Mouse (Mus musculus): ENCODE data around the gene Dnah1. TPM values are rescaled to one million over a fixed set of nuclear protein-coding genes. Genes with fewer than 3 reads are reported as not detected.

Dnah1 gene
- polyA plus RNA-seq, 2 experiments, result 5.6 to 12.1 TPM

DNA sequence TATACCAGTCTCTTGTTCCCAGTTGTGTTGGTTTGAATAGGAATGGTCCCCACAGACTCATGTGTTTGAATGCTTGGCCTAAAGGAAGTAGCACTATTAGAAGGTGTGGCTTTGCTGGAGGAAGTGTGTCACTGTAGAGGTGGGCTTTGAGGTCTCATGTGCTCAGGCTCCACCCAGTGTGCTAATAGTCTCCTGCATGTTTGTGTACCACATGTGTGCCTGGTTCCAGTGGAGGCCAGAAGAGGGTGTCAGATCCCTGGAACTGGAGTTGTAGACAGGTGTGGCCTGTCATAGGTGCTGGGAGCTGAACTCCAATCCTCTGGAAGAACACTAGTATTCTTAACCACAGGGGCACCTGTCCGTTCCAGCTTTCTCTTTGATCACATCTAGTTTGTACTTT is 3.5 kb upstream of the Dnah1 start:
- Histone ChIP-seq H3K36me3 (ENCODE audit: control insufficient read depth, insufficient read depth, low read length) (no peaks in the 10 kb centered on the region), H3K9ac (ENCODE audit: low read depth, low read length, severe bottlenecking) (no peak overlapping the region), H3K4me1 (ENCODE audit: control insufficient read depth, insufficient read depth, low read length) (no peaks in the 10 kb centered on the region), H3K27me3 (ENCODE audit: control insufficient read depth, insufficient read depth, low read length) (no peaks in the 10 kb centered on the region), H3K4me2 (replicated peaks; ENCODE audit: low read depth, low read length, severe bottlenecking) (no peak overlapping the region), H3K9me3 (ENCODE audit: control insufficient read depth, low read length) (no peaks in the 10 kb centered on the region), H3K4me3 (replicated peaks; ENCODE audit: low read length) (no peak overlapping the region), H3K27ac (replicated peaks; ENCODE audit: low read depth, low read length) (no peak overlapping the region)
- TF ChIP-seq POLR2A (IDR thresholded peaks at IDR 0.05; ENCODE audit: borderline replicate concordance, extremely low read depth, insufficient read depth, insufficient read length), result no peak
- WGBS, result 94% methylated on average over 1 of the region's 1 CpGs
- DNase-seq (ENCODE audit: low spot score) (no peak), ATAC-seq (ENCODE audit: low FRiP score, low read depth) (no peak)

DNA sequence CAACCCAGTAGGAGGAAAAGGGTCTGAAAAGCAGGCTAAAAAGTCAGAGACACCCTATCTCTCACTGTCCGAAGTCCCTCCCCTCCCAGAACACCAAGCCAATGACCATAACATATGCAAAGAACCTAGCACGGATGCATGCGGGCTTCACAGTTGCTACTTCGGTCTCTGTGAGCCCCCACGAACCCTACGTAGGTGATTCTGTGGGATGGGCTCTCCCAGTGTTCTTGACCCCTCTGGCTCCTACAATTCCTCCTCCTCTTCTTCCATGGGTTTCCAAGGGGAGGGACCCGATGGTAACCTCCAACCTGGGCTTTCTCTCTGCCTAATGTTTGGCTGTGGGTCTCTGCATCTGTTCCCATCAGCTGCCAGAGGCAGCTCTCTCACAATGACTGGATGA is 3.1 kb upstream of the Dnah1 start:
- no peak overlapping the region for H3K27ac ChIP-seq (replicated peaks; ENCODE audit: low read depth, low read length)
- H3K4me1 ChIP-seq (ENCODE audit: control insufficient read depth, insufficient read depth, low read length), result no peaks in the 10 kb centered on the region
- no peaks in the 10 kb centered on the region for H3K9me3 ChIP-seq (ENCODE audit: control insufficient read depth, low read length)
- DNase-seq (ENCODE audit: low spot score) (no peak), ATAC-seq (ENCODE audit: low FRiP score, low read depth) (no peak)
- H3K4me2 ChIP-seq (replicated peaks; ENCODE audit: low read depth, low read length, severe bottlenecking), result no peak overlapping the region
- no peak overlapping the region for H3K4me3 ChIP-seq (replicated peaks; ENCODE audit: low read length)
- no peaks in the 10 kb centered on the region for H3K27me3 ChIP-seq (ENCODE audit: control insufficient read depth, insufficient read depth, low read length)
- TF ChIP-seq POLR2A (IDR thresholded peaks at IDR 0.05; ENCODE audit: borderline replicate concordance, extremely low read depth, insufficient read depth, insufficient read length), result no peak
- WGBS, result 60% methylated on average over 7 of the region's 7 CpGs
- no peak overlapping the region for H3K9ac ChIP-seq (ENCODE audit: low read depth, low read length, severe bottlenecking)
- no peaks in the 10 kb centered on the region for H3K36me3 ChIP-seq (ENCODE audit: control insufficient read depth, insufficient read depth, low read length)

DNA sequence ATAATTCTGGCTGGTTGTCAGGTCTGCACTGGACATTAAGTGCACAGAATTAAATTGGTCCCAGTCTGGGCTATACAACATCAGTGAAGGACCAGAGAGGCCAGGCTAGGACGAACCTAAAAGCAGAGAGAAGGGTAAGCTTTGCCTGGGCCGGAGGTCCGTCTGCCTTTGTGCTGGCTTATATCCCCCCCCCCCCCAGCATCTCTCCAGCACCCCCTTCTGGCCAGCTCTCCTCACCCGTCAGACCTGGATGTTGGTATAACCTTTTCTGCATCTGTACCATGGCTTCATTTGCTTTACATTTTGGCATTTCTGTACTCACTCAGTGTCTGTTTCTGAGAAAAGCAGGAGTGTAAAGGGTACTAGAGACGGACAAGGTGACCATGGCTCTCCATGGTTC is 1.9 kb upstream of the Dnah1 start:
- H3K27ac ChIP-seq (replicated peaks; ENCODE audit: low read depth, low read length), result no peak overlapping the region
- H3K4me1 ChIP-seq (ENCODE audit: control insufficient read depth, insufficient read depth, low read length), result no peaks in the 10 kb centered on the region
- DNase-seq (ENCODE audit: low spot score) (no peak), ATAC-seq (ENCODE audit: low FRiP score, low read depth) (no peak)
- no peak for TF ChIP-seq POLR2A (IDR thresholded peaks at IDR 0.05; ENCODE audit: borderline replicate concordance, extremely low read depth, insufficient read depth, insufficient read length)
- H3K4me3 ChIP-seq (replicated peaks; ENCODE audit: low read length), result no peak overlapping the region
- no peaks in the 10 kb centered on the region for H3K36me3 ChIP-seq (ENCODE audit: control insufficient read depth, insufficient read depth, low read length)
- WGBS, result 52% methylated on average over 5 of the region's 5 CpGs
- H3K4me2 ChIP-seq (replicated peaks; ENCODE audit: low read depth, low read length, severe bottlenecking), result no peak overlapping the region
- H3K9ac ChIP-seq (ENCODE audit: low read depth, low read length, severe bottlenecking), result no peak overlapping the region
- no peaks in the 10 kb centered on the region for H3K27me3 ChIP-seq (ENCODE audit: control insufficient read depth, insufficient read depth, low read length)
- H3K9me3 ChIP-seq (ENCODE audit: control insufficient read depth, low read length), result no peaks in the 10 kb centered on the region

DNA sequence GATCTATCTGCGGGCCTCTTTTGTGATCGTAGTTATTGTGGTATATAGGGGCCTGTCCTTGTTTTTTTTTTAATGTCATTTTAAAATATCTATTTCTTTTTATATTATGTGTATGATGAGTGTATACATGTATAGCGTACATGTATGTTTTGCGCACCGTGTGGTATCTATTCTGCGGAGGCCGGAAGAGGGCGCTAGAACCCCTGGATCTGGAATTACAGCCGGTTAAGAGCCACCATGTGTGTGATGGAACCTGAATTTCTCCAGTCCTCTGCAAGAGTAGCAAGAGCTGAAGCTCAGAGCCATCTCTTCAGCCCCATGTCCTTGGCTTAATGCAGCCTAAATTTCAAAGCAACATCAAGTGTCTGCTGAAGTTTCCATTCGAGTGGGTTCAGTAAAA is 1.2 kb upstream of the Dnah1 start:
- Histone ChIP-seq H3K36me3 (ENCODE audit: control insufficient read depth, insufficient read depth, low read length) (no peaks in the 10 kb centered on the region), H3K4me3 (replicated peaks; ENCODE audit: low read length) (no peak overlapping the region), H3K27me3 (ENCODE audit: control insufficient read depth, insufficient read depth, low read length) (no peaks in the 10 kb centered on the region), H3K9ac (ENCODE audit: low read depth, low read length, severe bottlenecking) (no peak overlapping the region), H3K9me3 (ENCODE audit: control insufficient read depth, low read length) (no peaks in the 10 kb centered on the region), H3K4me2 (replicated peaks; ENCODE audit: low read depth, low read length, severe bottlenecking) (no peak overlapping the region), H3K27ac (replicated peaks; ENCODE audit: low read depth, low read length) (no peak overlapping the region), H3K4me1 (ENCODE audit: control insufficient read depth, insufficient read depth, low read length) (no peaks in the 10 kb centered on the region)
- no peak for TF ChIP-seq POLR2A (IDR thresholded peaks at IDR 0.05; ENCODE audit: borderline replicate concordance, extremely low read depth, insufficient read depth, insufficient read length)
- WGBS, result 69% methylated on average over 10 of the region's 10 CpGs
- ATAC-seq (ENCODE audit: low FRiP score, low read depth), result no peak
- no peak for DNase-seq (ENCODE audit: low spot score)

DNA sequence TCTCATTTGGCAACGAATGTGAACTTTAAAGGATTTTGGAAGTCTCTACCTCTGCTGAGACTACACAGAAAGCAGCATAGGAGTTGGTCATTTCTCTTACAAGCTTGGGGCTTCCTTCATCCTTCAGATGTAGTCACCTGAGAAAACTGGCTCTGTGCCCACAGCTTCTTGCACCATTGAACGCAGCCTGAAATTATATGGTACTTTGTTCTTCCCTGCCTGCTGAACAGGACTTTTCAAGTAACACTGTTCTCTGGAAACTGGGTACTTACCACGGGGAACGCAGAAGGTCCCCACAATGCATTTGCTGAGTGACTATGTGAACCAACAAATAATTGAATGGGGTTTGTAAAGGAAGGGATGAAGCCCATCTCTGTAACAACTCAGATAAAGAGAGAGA is 507 bp downstream of the Dnah1 start:
- Histone ChIP-seq H3K9me3 (ENCODE audit: control insufficient read depth, low read length) (no peaks in the 10 kb centered on the region), H3K4me3 (replicated peaks; ENCODE audit: low read length) (peak overlapping the region; percentile 33; the same call in 1 of the 2 replicates), H3K4me1 (ENCODE audit: control insufficient read depth, insufficient read depth, low read length) (no peaks in the 10 kb centered on the region), H3K4me2 (replicated peaks; ENCODE audit: low read depth, low read length, severe bottlenecking) (peak overlapping the region; percentile 55), H3K27me3 (ENCODE audit: control insufficient read depth, insufficient read depth, low read length) (no peaks in the 10 kb centered on the region), H3K9ac (ENCODE audit: low read depth, low read length, severe bottlenecking) (no peak overlapping the region), H3K27ac (replicated peaks; ENCODE audit: low read depth, low read length) (no peak overlapping the region), H3K36me3 (ENCODE audit: control insufficient read depth, insufficient read depth, low read length) (no peaks in the 10 kb centered on the region)
- no peak for TF ChIP-seq POLR2A (IDR thresholded peaks at IDR 0.05; ENCODE audit: borderline replicate concordance, extremely low read depth, insufficient read depth, insufficient read length)
- ATAC-seq (ENCODE audit: low FRiP score, low read depth) (no peak), DNase-seq (ENCODE audit: low spot score) (peak; percentile 8)
- WGBS, result 71% methylated on average over 4 of the region's 4 CpGs

DNA sequence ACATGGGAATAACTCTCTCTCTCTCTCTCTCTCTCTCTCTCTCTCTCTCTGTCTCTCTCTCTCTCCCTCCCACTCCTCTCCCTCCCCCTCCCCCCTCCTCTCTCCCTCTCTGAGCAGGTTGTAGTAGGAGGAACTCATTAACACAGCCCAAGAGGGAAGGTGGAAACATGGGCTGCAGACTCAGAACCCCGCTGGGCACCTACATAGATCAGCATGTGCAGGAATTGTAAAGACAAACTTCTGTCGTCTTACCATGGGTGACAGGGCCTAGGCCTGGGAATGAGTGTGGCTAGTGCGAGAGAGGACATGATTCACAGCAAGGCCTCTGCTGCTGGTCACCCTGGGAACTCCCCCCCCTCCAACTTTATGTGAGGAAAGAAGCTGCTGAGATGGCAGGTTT is 1.5 kb downstream of the Dnah1 start:
- no peak for ATAC-seq (ENCODE audit: low FRiP score, low read depth)

More for the DNA sequence above, 1.5 kb downstream of the Dnah1 start:
- Histone ChIP-seq H3K4me3 (replicated peaks; ENCODE audit: low read length) (no peak overlapping the region), H3K9me3 (ENCODE audit: control insufficient read depth, low read length) (no peaks in the 10 kb centered on the region), H3K27ac (replicated peaks; ENCODE audit: low read depth, low read length) (no peak overlapping the region), H3K9ac (ENCODE audit: low read depth, low read length, severe bottlenecking) (no peak overlapping the region), H3K4me2 (replicated peaks; ENCODE audit: low read depth, low read length, severe bottlenecking) (no peak overlapping the region), H3K4me1 (ENCODE audit: control insufficient read depth, insufficient read depth, low read length) (no peaks in the 10 kb centered on the region), H3K27me3 (ENCODE audit: control insufficient read depth, insufficient read depth, low read length) (no peaks in the 10 kb centered on the region), H3K36me3 (ENCODE audit: control insufficient read depth, insufficient read depth, low read length) (no peaks in the 10 kb centered on the region)
- DNase-seq (ENCODE audit: low spot score), result no peak
- TF ChIP-seq POLR2A (IDR thresholded peaks at IDR 0.05; ENCODE audit: borderline replicate concordance, extremely low read depth, insufficient read depth, insufficient read length), result no peak
- 76% methylated on average over 3 of the region's 3 CpGs for WGBS
